Mouse (Mus musculus) stomach, postnatal 0 days (tissue): Measurements from ENCODE around the gene Rapgef3.

Experiments used
- CTCF ChIP-seq: IDR thresholded peaks from 2 replicates; pipeline ENCODE4 v1.5.1; 2016; ENCODE audit warnings: antibody characterized with exemption, low read depth, mild to moderate bottlenecking, moderate library complexity
- EP300 ChIP-seq: optimal IDR thresholded peaks from 2 replicates; pipeline ENCODE3; 2016; ENCODE audit warnings: antibody characterized with exemption

- TF ChIP-seq CTCF = no peak
- no peak for TF ChIP-seq EP300
Measured at GRCm38 (mm10) chr15:97773961-97774370, 6.2 kb upstream of the Rapgef3 start.
